Mouse (Mus musculus): ENCODE measurements at regions not wholly inside any gene's neighbourhood (a gene's known extent, or its start where the extent isn't known, plus 50 kb on each side); places are given as distances from the start of the nearest gene placed in this dataset.
A peak's percentile ranks its signal among the peaks of the same experiment; 100 is the strongest.

GRCm38 (mm10) chr12:31184217-31184975 is 56.2 kb upstream of the Gm6993 start:
- Histone ChIP-seq H3K9ac (ENCODE audit: low read length) (no peak overlapping the region), H3K4me1 (ENCODE audit: control insufficient read depth, insufficient read depth, low read length) (peaks cover 15% of the 10 kb centered on the region), H3K9me3 (ENCODE audit: control insufficient read depth, low read length) (no peaks in the 10 kb centered on the region), H3K4me2 (ENCODE audit: low read depth, severe bottlenecking) (no peak overlapping the region), H3K4me3 (ENCODE audit: low read depth, low read length) (no peak overlapping the region), H3K27ac (replicated peaks; ENCODE audit: low read depth, low read length) (no peak overlapping the region; the same call in 1 of the 2 replicates), H3K36me3 (ENCODE audit: control insufficient read depth, insufficient read depth, low read length) (no peaks in the 10 kb centered on the region), H3K27me3 (ENCODE audit: control insufficient read depth, insufficient read depth, low read length) (no peaks in the 10 kb centered on the region)
- no peak for ATAC-seq (ENCODE audit: insufficient number of reproducible peaks, low FRiP score, low TSS enrichment, low read depth)
- 72% methylated on average over 11 of the region's 11 CpGs for WGBS
- DNase-seq (ENCODE audit: low spot score) = no peak

- Histone ChIP-seq H3K4me2 (ENCODE audit: low read depth, severe bottlenecking) (no peak overlapping the region), H3K36me3 (ENCODE audit: control insufficient read depth, insufficient read depth, low read length) (no peaks in the 10 kb centered on the region), H3K4me3 (ENCODE audit: low read depth, low read length) (no peak overlapping the region), H3K27me3 (ENCODE audit: control insufficient read depth, insufficient read depth, low read length) (no peaks in the 10 kb centered on the region), H3K4me1 (ENCODE audit: control insufficient read depth, insufficient read depth, low read length) (peaks cover 15% of the 10 kb centered on the region), H3K27ac (replicated peaks; ENCODE audit: low read depth, low read length) (no peak overlapping the region; the same call in 1 of the 2 replicates), H3K9me3 (ENCODE audit: control insufficient read depth, low read length) (no peaks in the 10 kb centered on the region), H3K9ac (ENCODE audit: low read length) (no peak overlapping the region)
- WGBS = 55% methylated on average over 9 of the region's 9 CpGs
- peak; percentile 69 for ATAC-seq (ENCODE audit: insufficient number of reproducible peaks, low FRiP score, low TSS enrichment, low read depth)
- DNase-seq (ENCODE audit: low spot score) = peak; percentile 50
Observed at GRCm38 (mm10) chr12:31185177-31185932, 55.2 kb upstream of the Gm6993 start.

- DNase-seq (ENCODE audit: low spot score) (peak; percentile 27), ATAC-seq (ENCODE audit: insufficient number of reproducible peaks, low FRiP score, low TSS enrichment, low read depth) (no peak)
- H3K27me3 ChIP-seq (ENCODE audit: control insufficient read depth, insufficient read depth, low read length) = no peaks in the 10 kb centered on the region
- H3K4me2 ChIP-seq (ENCODE audit: low read depth, severe bottlenecking) = no peak overlapping the region
- H3K27ac ChIP-seq (replicated peaks; ENCODE audit: low read depth, low read length) = peak overlapping the region; percentile 47; the same call in 1 of the 2 replicates
- 75% methylated on average over 8 of the region's 8 CpGs for WGBS
- peaks cover 15% of the 10 kb centered on the region for H3K4me1 ChIP-seq (ENCODE audit: control insufficient read depth, insufficient read depth, low read length)
- no peaks in the 10 kb centered on the region for H3K36me3 ChIP-seq (ENCODE audit: control insufficient read depth, insufficient read depth, low read length)
- H3K4me3 ChIP-seq (ENCODE audit: low read depth, low read length) = no peak overlapping the region
- H3K9ac ChIP-seq (ENCODE audit: low read length) = no peak overlapping the region
- no peaks in the 10 kb centered on the region for H3K9me3 ChIP-seq (ENCODE audit: control insufficient read depth, low read length)
Observed at GRCm38 (mm10) chr12:31185933-31186845, 54.4 kb upstream of the Gm6993 start.

GRCm38 (mm10) chr12:31188011-31188576 is 52.5 kb upstream of the Gm6993 start:
- Histone ChIP-seq H3K36me3 (ENCODE audit: control insufficient read depth, insufficient read depth, low read length) (no peaks in the 10 kb centered on the region), H3K4me3 (ENCODE audit: low read depth, low read length) (no peak overlapping the region), H3K4me1 (ENCODE audit: control insufficient read depth, insufficient read depth, low read length) (peaks cover 15% of the 10 kb centered on the region), H3K9ac (ENCODE audit: low read length) (no peak overlapping the region), H3K9me3 (ENCODE audit: control insufficient read depth, low read length) (no peaks in the 10 kb centered on the region), H3K4me2 (ENCODE audit: low read depth, severe bottlenecking) (no peak overlapping the region), H3K27ac (replicated peaks; ENCODE audit: low read depth, low read length) (no peak overlapping the region), H3K27me3 (ENCODE audit: control insufficient read depth, insufficient read depth, low read length) (no peaks in the 10 kb centered on the region)
- no peak for ATAC-seq (ENCODE audit: insufficient number of reproducible peaks, low FRiP score, low TSS enrichment, low read depth)
- DNase-seq (ENCODE audit: low spot score) = no peak
- 90% methylated on average over 2 of the region's 2 CpGs for WGBS

GRCm38 (mm10) chr12:31190265-31190664 is 50.3 kb upstream of the Gm6993 start:
- no peaks in the 10 kb centered on the region for H3K9me3 ChIP-seq (ENCODE audit: control insufficient read depth, low read length)
- no peaks in the 10 kb centered on the region for H3K36me3 ChIP-seq (ENCODE audit: control insufficient read depth, insufficient read depth, low read length)
- H3K27me3 ChIP-seq (ENCODE audit: control insufficient read depth, insufficient read depth, low read length) = no peaks in the 10 kb centered on the region
- H3K27ac ChIP-seq (replicated peaks; ENCODE audit: low read depth, low read length) = no peak overlapping the region
- ATAC-seq (ENCODE audit: insufficient number of reproducible peaks, low FRiP score, low TSS enrichment, low read depth) (no peak), DNase-seq (ENCODE audit: low spot score) (no peak)
- no peak overlapping the region for H3K4me3 ChIP-seq (ENCODE audit: low read depth, low read length)
- no peak overlapping the region for H3K4me2 ChIP-seq (ENCODE audit: low read depth, severe bottlenecking)
- WGBS = 85% methylated on average over 4 of the region's 4 CpGs
- peaks cover 7% of the 10 kb centered on the region for H3K4me1 ChIP-seq (ENCODE audit: control insufficient read depth, insufficient read depth, low read length)
- no peak overlapping the region for H3K9ac ChIP-seq (ENCODE audit: low read length)

Data from limb, embryonic 11.5 days (tissue).